Comparison of ENCODE assay signal across 8 mouse cellular contexts in genomic region chr3:89215853-89216252, GRCm38 (mm10). TPM values are rescaled to one million over a fixed set of nuclear protein-coding genes. Genes with fewer than 3 reads are reported as not detected.
DNase-seq lines count a peak whose midpoint lies in the region; ATAC-seq and TF ChIP-seq lines count a peak whose summit lies in the region.

No protein-coding gene starts in this region.

- DNase-seq in MN1 (ENCODE audit: low spot score), result peak; percentile 95
- DNase-seq in cerebellum, adult 2 months, result peak; percentile 80 to 86
- peak; percentile 95 for DNase-seq in forebrain, postnatal 0 days
- peak; percentile 89 for DNase-seq in heart, postnatal 4 days
- DNase-seq in layer of hippocampus, adult 8-10 months (ENCODE audit: low spot score in 2 of 2), result peak; percentile 74 to 87
- peak; percentile 68 for DNase-seq in ovary, postnatal 10 days (ENCODE audit: low spot score)
- DNase-seq in thymus, adult 2 months, result peak; percentile 83

- peak overlapping the region; percentile 86 for H3K9ac ChIP-seq in forebrain, postnatal 0 days
- H3K9ac ChIP-seq in lung, embryonic 16.5 days (ENCODE audit: low read length), result peak overlapping the region; percentile 81

- no peaks in the 10 kb centered on the region for H3K9me3 ChIP-seq in forebrain, postnatal 0 days (ENCODE audit: low read length)
- no peaks in the 10 kb centered on the region for H3K9me3 ChIP-seq in lung, embryonic 16.5 days (ENCODE audit: control insufficient read depth, low read length)

- H3K4me1 ChIP-seq in cerebellum, adult 2 months (ENCODE audit: control insufficient read depth, insufficient read depth, low read length), result 0 out of 2 replicates have a peak, but pooled peaks cover 2% of the 10 kb centered on the region
- peaks cover 8% of the 10 kb centered on the region for H3K4me1 ChIP-seq in forebrain, postnatal 0 days (ENCODE audit: insufficient read depth)
- peaks cover 32% of the 10 kb centered on the region for H3K4me1 ChIP-seq in lung, embryonic 16.5 days (replicated peaks; ENCODE audit: control insufficient read depth, insufficient read depth, low read length)
- H3K4me1 ChIP-seq in thymus, adult 2 months (replicated peaks; ENCODE audit: control insufficient read depth, insufficient read depth, low read length), result peaks cover 3% of the 10 kb centered on the region

- no peak overlapping the region for H3K4me3 ChIP-seq in cerebellum, adult 2 months (replicated peaks; ENCODE audit: insufficient read depth, low read depth, low read length)
- peak overlapping the region; percentile 79 for H3K4me3 ChIP-seq in forebrain, postnatal 0 days (ENCODE audit: low read depth, low read length)
- H3K4me3 ChIP-seq in lung, embryonic 16.5 days (ENCODE audit: low read length), result peak overlapping the region; percentile 65
- no peak overlapping the region for H3K4me3 ChIP-seq in thymus, adult 2 months (ENCODE audit: control insufficient read depth, insufficient read depth, low read length)

- no peak for TF ChIP-seq POLR2A in cerebellum, adult 2 months (IDR thresholded peaks at IDR 0.05; ENCODE audit: borderline replicate concordance, insufficient read depth, low read length)
- no peak for TF ChIP-seq POLR2A in thymus, adult 2 months (IDR thresholded peaks at IDR 0.05; ENCODE audit: control insufficient read depth, extremely low read depth, insufficient read depth, low read length, poor library complexity)

- H3K27me3 ChIP-seq in cerebellum, adult 2 months (ENCODE audit: control insufficient read depth, insufficient read depth, low read length), result no peaks in the 10 kb centered on the region
- no peaks in the 10 kb centered on the region for H3K27me3 ChIP-seq in forebrain, postnatal 0 days (ENCODE audit: insufficient read depth, low read length)
- H3K27me3 ChIP-seq in lung, embryonic 16.5 days (ENCODE audit: control insufficient read depth, insufficient read depth, low read depth, low read length), result no peaks in the 10 kb centered on the region
- no peaks in the 10 kb centered on the region; the same call in 1 of the 2 replicates for H3K27me3 ChIP-seq in thymus, adult 2 months (ENCODE audit: control insufficient read depth, insufficient read depth, low read length)

- no peak overlapping the region for H3K27ac ChIP-seq in cerebellum, adult 2 months (ENCODE audit: insufficient read depth, low read length)
- H3K27ac ChIP-seq in forebrain, postnatal 0 days (ENCODE audit: low read depth, low read length), result peak overlapping the region; percentile 97
- peak overlapping the region; percentile 39; the same call in 1 of the 2 replicates for H3K27ac ChIP-seq in lung, embryonic 16.5 days (ENCODE audit: low read length)
- H3K27ac ChIP-seq in thymus, adult 2 months (ENCODE audit: control insufficient read depth, insufficient read depth, low read length), result no peak overlapping the region

- peaks cover 11% of the 10 kb centered on the region; the same call in 1 of the 2 replicates for H3K36me3 ChIP-seq in forebrain, postnatal 0 days (ENCODE audit: insufficient read depth)
- H3K36me3 ChIP-seq in lung, embryonic 16.5 days (ENCODE audit: control insufficient read depth, insufficient read depth, low read length), result 0 out of 2 replicates have a peak, but pooled peaks cover 2% of the 10 kb centered on the region
- H3K36me3 ChIP-seq in thymus, adult 2 months (ENCODE audit: control insufficient read depth, insufficient read depth, low read length), result no peaks in the 10 kb centered on the region

- TF ChIP-seq CTCF in cerebellum, adult 2 months (IDR thresholded peaks at IDR 0.05; ENCODE audit: borderline replicate concordance, insufficient read depth, low read depth, low read length), result peak; percentile 92
- TF ChIP-seq CTCF in forebrain, postnatal 0 days (IDR thresholded peaks at IDR 0.05; ENCODE audit: low read depth), result peak; percentile 96
- TF ChIP-seq CTCF in thymus, adult 2 months (IDR thresholded peaks at IDR 0.05; ENCODE audit: borderline replicate concordance, control insufficient read depth, extremely low read depth, insufficient read depth, low read length, poor library complexity), result peak; percentile 69; the same call in 1 of the 2 replicates

- WGBS in cerebellum, adult 2 months, result 0% methylated on average over 6 of the region's 6 CpGs
- 0% methylated on average over 6 of the region's 6 CpGs for WGBS in forebrain, postnatal 0 days
- WGBS in lung, embryonic 16.5 days, result under 1% methylated on average over 6 of the region's 6 CpGs
- under 1% methylated on average over 6 of the region's 6 CpGs for WGBS in thymus, adult 2 months

- ATAC-seq in forebrain, postnatal 0 days, result peak; percentile 59
- peak; percentile 2; the same call in 1 of the 2 replicates for ATAC-seq in lung, embryonic 16.5 days (ENCODE audit: low read depth)

- peak overlapping the region; percentile 84 for H3K4me2 ChIP-seq in forebrain, postnatal 0 days (ENCODE audit: low read depth)
- peak overlapping the region; percentile 88 for H3K4me2 ChIP-seq in lung, embryonic 16.5 days (ENCODE audit: low read depth, low read length)

RNA-seq across cellular contexts. Expression of gene Thbs3, which starts 0.9 kb away (rescaled TPM):
- polyA plus RNA-seq in cerebellum, adult 2 months (2012; rRNA removed), result 23.8 and 24.2 TPM in 2 replicates
- 53.6 and 74.1 TPM in 2 replicates for total RNA-seq in forebrain, postnatal 0 days (2014; rRNA removed)
- 31.1 and 42.8 TPM in 2 replicates for polyA plus RNA-seq in forebrain, postnatal 0 days (2015; fragmentation: Nextera tagmentation; extraction: Ambion mirVana)
- 10 to 100 TPM; 25.0 to 34.5 TPM for total RNA-seq in heart, postnatal 4 days (2021)
- 10 to 100 TPM; 27.4 to 40.7 (median 35.3) TPM for total RNA-seq in layer of hippocampus, adult 8-10 months (2022)
- polyA plus RNA-seq in lung, embryonic 16.5 days (2015; fragmentation: Nextera tagmentation; extraction: Ambion mirVana), result 57.7 and 65.4 TPM in 2 replicates
- polyA plus RNA-seq in thymus, adult 2 months (2012; rRNA removed), result 7.2 and 10.9 TPM in 2 replicates

RNA-seq across cellular contexts. Expression of gene Mtx1, which starts 11.0 kb away (rescaled TPM):
- 153 and 167 TPM in 2 replicates for polyA plus RNA-seq in cerebellum, adult 2 months (2012; rRNA removed)
- total RNA-seq in forebrain, postnatal 0 days (2014; rRNA removed), result 142 and 167 TPM in 2 replicates
- polyA plus RNA-seq in forebrain, postnatal 0 days (2015; fragmentation: Nextera tagmentation; extraction: Ambion mirVana), result 199 and 212 TPM in 2 replicates
- 10 to 100 TPM; 62.9 to 67.2 TPM for total RNA-seq in heart, postnatal 4 days (2021)
- 10 to 100 TPM; 85.4 to 96.0 (median 94.4) TPM for total RNA-seq in layer of hippocampus, adult 8-10 months (2022)
- polyA plus RNA-seq in lung, embryonic 16.5 days (2015; fragmentation: Nextera tagmentation; extraction: Ambion mirVana), result 174 and 188 TPM in 2 replicates
- polyA plus RNA-seq in thymus, adult 2 months (2012; rRNA removed), result 209 and 224 TPM in 2 replicates

RNA-seq across cellular contexts. Expression of gene Muc1, which starts 13.0 kb away (rescaled TPM):
- 0.55 and 0.69 TPM in 2 replicates for polyA plus RNA-seq in cerebellum, adult 2 months (2012; rRNA removed)
- total RNA-seq in forebrain, postnatal 0 days (2014; rRNA removed), result 1.3 and 1.6 TPM in 2 replicates
- 0.27 and 0.35 TPM in 2 replicates for polyA plus RNA-seq in forebrain, postnatal 0 days (2015; fragmentation: Nextera tagmentation; extraction: Ambion mirVana)
- under 1 TPM; 0.61 to 0.74 TPM for total RNA-seq in heart, postnatal 4 days (2021)
- 1 to 10 TPM in 2 of 4 experiments, under 1 TPM in 2; 0.37 to 1.7 (median 1.2) TPM for total RNA-seq in layer of hippocampus, adult 8-10 months (2022)
- 151 and 162 TPM in 2 replicates for polyA plus RNA-seq in lung, embryonic 16.5 days (2015; fragmentation: Nextera tagmentation; extraction: Ambion mirVana)
- 14.1 and 14.4 TPM in 2 replicates for polyA plus RNA-seq in thymus, adult 2 months (2012; rRNA removed)

RNA-seq across cellular contexts. Expression of gene Gba, which starts 13.1 kb away (rescaled TPM):
- polyA plus RNA-seq in cerebellum, adult 2 months (2012; rRNA removed), result 69.2 and 69.8 TPM in 2 replicates
- total RNA-seq in forebrain, postnatal 0 days (2014; rRNA removed), result 46.9 and 51.1 TPM in 2 replicates
- 40.4 and 41.7 TPM in 2 replicates for polyA plus RNA-seq in forebrain, postnatal 0 days (2015; fragmentation: Nextera tagmentation; extraction: Ambion mirVana)
- 10 to 100 TPM; 19.7 to 21.8 TPM for total RNA-seq in heart, postnatal 4 days (2021)
- total RNA-seq in layer of hippocampus, adult 8-10 months (2022), result 10 to 100 TPM; 62.1 to 75.2 (median 68.5) TPM
- polyA plus RNA-seq in lung, embryonic 16.5 days (2015; fragmentation: Nextera tagmentation; extraction: Ambion mirVana), result 46.4 and 47.1 TPM in 2 replicates
- 98.8 and 117 TPM in 2 replicates for polyA plus RNA-seq in thymus, adult 2 months (2012; rRNA removed)

RNA-seq across cellular contexts. Expression of gene Krtcap2, which starts 29.9 kb away (rescaled TPM):
- 80.4 and 82.9 TPM in 2 replicates for polyA plus RNA-seq in cerebellum, adult 2 months (2012; rRNA removed)
- 67.0 and 68.1 TPM in 2 replicates for total RNA-seq in forebrain, postnatal 0 days (2014; rRNA removed)
- 221 and 244 TPM in 2 replicates for polyA plus RNA-seq in forebrain, postnatal 0 days (2015; fragmentation: Nextera tagmentation; extraction: Ambion mirVana)
- 100 to 1,000 TPM; 100 to 104 TPM for total RNA-seq in heart, postnatal 4 days (2021)
- 10 to 100 TPM; 73.9 to 82.9 (median 79.4) TPM for total RNA-seq in layer of hippocampus, adult 8-10 months (2022)
- 304 and 314 TPM in 2 replicates for polyA plus RNA-seq in lung, embryonic 16.5 days (2015; fragmentation: Nextera tagmentation; extraction: Ambion mirVana)
- polyA plus RNA-seq in thymus, adult 2 months (2012; rRNA removed), result 171 and 183 TPM in 2 replicates

Comparison
In these comparisons a context has a peak if more than half of its experiments do, and no peak if none do; other contexts are left out.
1. H3K27ac ChIP-seq: peak in forebrain, postnatal 0 days (single experiment) and lung, embryonic 16.5 days (single experiment); none in cerebellum, adult 2 months (single experiment) and thymus, adult 2 months (single experiment).
2. H3K4me3 ChIP-seq: peak in forebrain, postnatal 0 days (single experiment) and lung, embryonic 16.5 days (single experiment); none in cerebellum, adult 2 months (single experiment) and thymus, adult 2 months (single experiment).
3. Peak in every context shown above with its lines, with median percentiles within 50 percentile points of each other: DNase-seq and CTCF ChIP-seq.